Mouse (Mus musculus) lung, postnatal 0 days (tissue): ENCODE results near the gene Acox2.

ENCODE experiments used
- CTCF ChIP-seq: IDR thresholded peaks from 2 replicates; pipeline ENCODE4 v1.5.1; 2016; ENCODE audit warnings: antibody characterized with exemption, mild to moderate bottlenecking
- EP300 ChIP-seq: IDR thresholded peaks from 2 replicates; pipeline ENCODE4 v1.6.1; 2016; ENCODE audit warnings: antibody characterized with exemption, mild to moderate bottlenecking, control low read depth

GRCm38 (mm10) chr14:8249206-8249605 is 9.9 kb downstream of the Acox2 start:
- TF ChIP-seq CTCF (no peak), EP300 (no peak)
